Mouse (Mus musculus): Measurements from ENCODE around the gene Flii. TPM values are rescaled to one million over a fixed set of nuclear protein-coding genes. Genes with fewer than 3 reads are reported as not detected.

Flii gene
- polyA plus RNA-seq, 1 experiment from 2014 or later = 23.4 TPM

- H3K4me1 ChIP-seq (ENCODE audit: insufficient read depth) = no peaks in the 10 kb centered on the region
- 70% methylated on average over 3 of the region's 3 CpGs for WGBS (ENCODE audit: insufficient replicate concordance)
- no peaks in the 10 kb centered on the region for H3K27me3 ChIP-seq (ENCODE audit: insufficient read depth, low read length)
- ATAC-seq = no peak
- H3K9me3 ChIP-seq (ENCODE audit: low read length) = no peaks in the 10 kb centered on the region
- H3K36me3 ChIP-seq (replicated peaks; ENCODE audit: insufficient read depth, low read length) = peaks cover 9% of the 10 kb centered on the region; the same call in 1 of the 2 replicates
- H3K9ac ChIP-seq (replicated peaks) = no peak overlapping the region
- H3K4me3 ChIP-seq (ENCODE audit: low read depth, low read length) = no peak overlapping the region
- H3K4me2 ChIP-seq (ENCODE audit: low read depth, low read length) = no peak overlapping the region
- TF ChIP-seq EP300 (IDR thresholded peaks at IDR 0.05; ENCODE audit: low read depth) (no peak), CTCF (IDR thresholded peaks at IDR 0.05; ENCODE audit: low read depth) (no peak)
- DNase-seq = no peak
- no peak overlapping the region for H3K27ac ChIP-seq (ENCODE audit: low read depth)
Observed at GRCm38 (mm10) chr11:60736491-60736890, 9.4 kb upstream of the Flii start.

DNA sequence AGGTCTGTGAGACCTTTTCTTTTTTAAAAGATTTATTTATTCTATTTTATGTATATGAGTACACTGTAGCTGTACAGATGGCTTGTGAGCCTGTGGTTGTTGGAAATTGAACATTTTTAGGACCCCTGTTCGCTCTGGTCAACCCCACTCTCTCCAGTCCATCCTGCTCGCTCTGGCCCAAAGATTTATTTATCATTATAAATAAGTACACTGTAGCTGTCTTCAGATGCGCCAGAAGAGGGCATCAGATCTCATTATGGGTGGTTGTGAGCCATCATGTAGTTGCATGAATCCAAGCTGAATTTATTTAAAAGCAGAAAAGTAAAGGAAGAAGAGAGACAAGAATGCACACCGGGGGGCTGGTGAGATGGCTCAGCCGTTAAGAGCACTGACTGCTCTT is 8.1 kb upstream of the Flii start:
- WGBS (ENCODE audit: insufficient replicate concordance) = 75% methylated on average over 5 of the region's 5 CpGs
- no peak for DNase-seq
- Histone ChIP-seq H3K27ac (ENCODE audit: low read depth) (no peak overlapping the region), H3K4me2 (ENCODE audit: low read depth, low read length) (no peak overlapping the region), H3K4me3 (ENCODE audit: low read depth, low read length) (no peak overlapping the region), H3K9ac (replicated peaks) (no peak overlapping the region), H3K9me3 (ENCODE audit: low read length) (no peaks in the 10 kb centered on the region), H3K27me3 (ENCODE audit: insufficient read depth, low read length) (no peaks in the 10 kb centered on the region), H3K4me1 (ENCODE audit: insufficient read depth) (no peaks in the 10 kb centered on the region), H3K36me3 (replicated peaks; ENCODE audit: insufficient read depth, low read length) (peaks cover 5% of the 10 kb centered on the region; the same call in 1 of the 2 replicates)
- peak; percentile 25; the same call in 1 of the 2 replicates for TF ChIP-seq CTCF (IDR thresholded peaks at IDR 0.05; ENCODE audit: low read depth)
- no peak for TF ChIP-seq EP300 (IDR thresholded peaks at IDR 0.05; ENCODE audit: low read depth)
- ATAC-seq = no peak

DNA sequence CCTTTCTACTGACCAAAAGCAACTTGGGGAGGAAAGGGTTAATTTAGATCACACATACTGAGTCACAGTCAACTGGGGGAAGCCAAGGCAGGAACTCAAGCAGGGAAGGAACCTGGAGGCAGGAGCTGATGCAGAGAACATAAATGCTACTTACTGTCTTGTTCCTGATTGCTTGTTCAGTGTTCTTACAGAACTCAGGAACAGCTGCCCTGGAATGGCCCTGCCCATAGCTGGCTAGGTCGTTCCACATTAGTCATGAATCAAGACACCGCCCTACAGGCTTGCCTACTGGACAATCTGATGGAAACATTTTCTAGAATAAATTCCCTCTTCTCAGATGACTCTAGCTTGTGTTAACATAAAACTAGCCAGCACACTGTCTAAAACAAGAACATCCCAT is 7.1 kb upstream of the Flii start:
- no peaks in the 10 kb centered on the region for H3K27me3 ChIP-seq (ENCODE audit: insufficient read depth, low read length)
- peaks cover 1% of the 10 kb centered on the region; the same call in 1 of the 2 replicates for H3K36me3 ChIP-seq (replicated peaks; ENCODE audit: insufficient read depth, low read length)
- H3K27ac ChIP-seq (ENCODE audit: low read depth) = no peak overlapping the region
- ATAC-seq = no peak
- H3K9ac ChIP-seq (replicated peaks) = no peak overlapping the region
- H3K4me1 ChIP-seq (ENCODE audit: insufficient read depth) = peaks cover 4% of the 10 kb centered on the region
- H3K4me3 ChIP-seq (ENCODE audit: low read depth, low read length) = no peak overlapping the region
- WGBS (ENCODE audit: insufficient replicate concordance) = 70% methylated on average over 2 of the region's 2 CpGs
- no peak for DNase-seq
- TF ChIP-seq EP300 (IDR thresholded peaks at IDR 0.05; ENCODE audit: low read depth) (no peak), CTCF (IDR thresholded peaks at IDR 0.05; ENCODE audit: low read depth) (no peak)
- no peaks in the 10 kb centered on the region for H3K9me3 ChIP-seq (ENCODE audit: low read length)
- no peak overlapping the region for H3K4me2 ChIP-seq (ENCODE audit: low read depth, low read length)

GRCm38 (mm10) chr11:60731251-60731650 is 4.2 kb upstream of the Flii start:
- H3K27ac ChIP-seq (ENCODE audit: low read depth) = no peak overlapping the region

GRCm38 (mm10) chr11:60730169-60730568 is 3.1 kb upstream of the Flii start:
- Histone ChIP-seq H3K27me3 (ENCODE audit: insufficient read depth, low read length) (no peaks in the 10 kb centered on the region), H3K9me3 (ENCODE audit: low read length) (no peaks in the 10 kb centered on the region), H3K4me1 (ENCODE audit: insufficient read depth) (peaks cover 26% of the 10 kb centered on the region), H3K4me3 (ENCODE audit: low read depth, low read length) (no peak overlapping the region), H3K9ac (replicated peaks) (no peak overlapping the region), H3K27ac (ENCODE audit: low read depth) (no peak overlapping the region), H3K4me2 (ENCODE audit: low read depth, low read length) (no peak overlapping the region), H3K36me3 (replicated peaks; ENCODE audit: insufficient read depth, low read length) (no peaks in the 10 kb centered on the region; the same call in 1 of the 2 replicates)
- no peak for DNase-seq
- WGBS (ENCODE audit: insufficient replicate concordance) = 73% methylated on average over 9 of the region's 9 CpGs
- TF ChIP-seq EP300 (IDR thresholded peaks at IDR 0.05; ENCODE audit: low read depth) = no peak
- no peak for TF ChIP-seq CTCF (IDR thresholded peaks at IDR 0.05; ENCODE audit: low read depth)
- ATAC-seq = no peak

More at GRCm38 (mm10) chr11:60731251-60731650, 4.2 kb upstream of the Flii start:
- Histone ChIP-seq H3K9ac (replicated peaks) (no peak overlapping the region), H3K9me3 (ENCODE audit: low read length) (no peaks in the 10 kb centered on the region), H3K4me2 (ENCODE audit: low read depth, low read length) (no peak overlapping the region), H3K27me3 (ENCODE audit: insufficient read depth, low read length) (no peaks in the 10 kb centered on the region), H3K36me3 (replicated peaks; ENCODE audit: insufficient read depth, low read length) (no peaks in the 10 kb centered on the region; the same call in 1 of the 2 replicates), H3K4me1 (ENCODE audit: insufficient read depth) (peaks cover 22% of the 10 kb centered on the region), H3K4me3 (ENCODE audit: low read depth, low read length) (no peak overlapping the region)
- TF ChIP-seq CTCF (IDR thresholded peaks at IDR 0.05; ENCODE audit: low read depth) = no peak
- 84% methylated on average over 14 of the region's 14 CpGs for WGBS (ENCODE audit: insufficient replicate concordance)
- ATAC-seq = no peak
- DNase-seq = no peak

DNA sequence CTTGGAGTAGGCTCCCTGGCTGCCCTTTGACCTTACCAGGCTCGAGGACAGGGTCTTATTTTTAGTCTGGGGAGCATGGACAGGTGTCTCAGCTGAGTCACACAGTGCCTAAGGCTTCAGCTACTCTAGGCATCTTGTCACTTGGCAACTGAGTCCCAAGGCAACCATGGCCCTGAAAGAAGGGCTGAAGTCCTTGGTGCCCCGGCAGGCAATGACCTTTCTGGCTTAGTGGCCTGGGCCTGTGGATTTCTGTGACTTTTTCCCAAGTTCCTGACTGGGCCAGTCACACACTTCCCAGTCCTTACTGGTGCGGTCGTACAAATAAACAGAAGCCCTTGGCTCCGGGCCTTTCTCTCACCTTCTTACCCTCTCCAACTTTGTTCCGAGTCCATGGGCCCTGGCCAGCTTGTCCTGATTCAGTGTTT is 2.2 kb upstream of the Flii start:
- DNase-seq = no peak
- peak overlapping the region; percentile 73 for H3K4me3 ChIP-seq (ENCODE audit: low read depth, low read length)

More for the DNA sequence above, 2.2 kb upstream of the Flii start:
- Histone ChIP-seq H3K4me2 (ENCODE audit: low read depth, low read length) (peak overlapping the region; percentile 83), H3K27ac (ENCODE audit: low read depth) (peak overlapping the region; percentile 87; the same call in 1 of the 2 replicates), H3K4me1 (ENCODE audit: insufficient read depth) (peaks cover 26% of the 10 kb centered on the region), H3K27me3 (ENCODE audit: insufficient read depth, low read length) (no peaks in the 10 kb centered on the region), H3K9ac (replicated peaks) (peak overlapping the region; percentile 41), H3K9me3 (ENCODE audit: low read length) (no peaks in the 10 kb centered on the region), H3K36me3 (replicated peaks; ENCODE audit: insufficient read depth, low read length) (peaks cover 7% of the 10 kb centered on the region; the same call in 1 of the 2 replicates)
- TF ChIP-seq EP300 (IDR thresholded peaks at IDR 0.05; ENCODE audit: low read depth) = no peak
- no peak for TF ChIP-seq CTCF (IDR thresholded peaks at IDR 0.05; ENCODE audit: low read depth)
- 60% methylated on average over 6 of the region's 6 CpGs for WGBS (ENCODE audit: insufficient replicate concordance)
- ATAC-seq = no peak

Measured in liver, postnatal 0 days (tissue).